Mouse (Mus musculus): ENCODE results near the gene Snca.

The Snca gene

GRCm38 (mm10) chr6:60829282-60829891 lies at the start of gene Snca:
Gene Snca, minus strand, starts transcription at chr6:60829855.
- in situ Hi-C loops (cut with MboI; ENCODE audit: unreplicated experiment in 2 of 2) = no loop called here

DNA sequence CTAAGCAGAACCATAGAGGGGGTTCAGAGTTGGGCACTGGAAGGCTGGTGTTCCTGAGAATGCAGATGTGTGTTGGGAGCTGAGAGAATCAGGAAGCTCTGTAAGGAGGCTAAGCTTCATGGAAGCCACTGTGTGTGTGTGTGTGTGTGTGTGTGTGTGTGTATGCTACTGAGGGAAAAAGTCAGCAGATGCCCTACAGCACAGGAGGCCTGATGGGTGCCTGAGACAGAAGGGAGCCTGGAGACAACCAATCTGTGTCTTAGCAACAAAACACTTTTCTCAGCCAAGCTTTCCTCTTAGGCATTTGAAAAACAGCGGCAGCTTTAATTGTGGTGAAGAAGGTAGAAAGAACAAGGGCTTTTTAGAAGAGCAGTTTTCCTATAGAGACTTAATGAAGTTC lies 40.5 kb upstream of the Snca start:
- in situ Hi-C loops (cut with MboI; ENCODE audit: unreplicated experiment in 2 of 2) = no loop called here

GRCm38 (mm10) chr6:60856599-60856998 lies 26.9 kb upstream of the Snca start:
- in situ Hi-C loops (cut with MboI; ENCODE audit: unreplicated experiment in 2 of 2) = no loop called here

- in situ Hi-C loops (cut with MboI; ENCODE audit: unreplicated experiment in 2 of 2) = no loop called here
Observed at GRCm38 (mm10) chr6:60851690-60852089, 22.0 kb upstream of the Snca start.

DNA sequence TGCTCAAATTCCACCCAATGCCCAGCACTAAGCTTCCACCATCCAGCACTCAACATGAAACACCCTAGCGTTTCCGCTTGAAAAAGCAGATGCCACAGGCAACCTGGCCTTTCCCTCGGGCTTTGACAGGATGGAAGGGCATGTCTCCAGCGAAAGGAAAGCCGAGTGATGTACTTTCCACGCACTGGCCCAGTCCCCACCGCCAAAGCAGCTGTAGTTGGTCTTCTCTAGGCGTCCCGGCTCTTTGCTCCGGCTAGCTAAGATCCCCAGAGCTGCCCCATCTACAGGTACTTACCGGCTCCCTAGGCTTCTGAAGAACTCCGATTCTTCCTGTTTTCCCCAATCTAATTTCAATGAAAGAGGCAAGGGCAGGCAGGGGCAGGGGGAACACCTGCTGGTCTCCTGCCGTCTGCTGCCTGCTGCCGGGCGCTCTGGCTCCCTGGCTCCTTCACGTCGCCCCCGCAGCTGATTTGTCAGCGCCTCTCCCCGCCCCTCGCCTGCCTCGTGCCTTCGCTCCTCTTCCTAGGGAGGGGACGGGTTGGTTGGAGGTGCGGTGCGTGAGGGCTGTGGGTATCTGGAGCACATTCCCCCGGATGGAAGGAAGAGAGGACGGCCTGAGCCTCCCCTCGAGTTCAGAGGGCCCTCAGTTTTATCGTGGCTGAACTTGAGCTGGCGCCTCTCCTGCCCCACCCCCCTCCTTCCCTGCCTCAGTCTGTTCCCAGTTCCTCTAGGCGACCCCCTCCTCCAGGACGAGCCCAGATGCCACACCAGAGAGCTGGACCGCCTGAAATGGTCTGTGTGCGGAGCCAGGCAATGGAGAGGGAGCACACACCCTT lies 1.0 kb downstream of the Snca start:
- in situ Hi-C loops (cut with MboI; ENCODE audit: unreplicated experiment in 2 of 2) = no loop called here

DNA sequence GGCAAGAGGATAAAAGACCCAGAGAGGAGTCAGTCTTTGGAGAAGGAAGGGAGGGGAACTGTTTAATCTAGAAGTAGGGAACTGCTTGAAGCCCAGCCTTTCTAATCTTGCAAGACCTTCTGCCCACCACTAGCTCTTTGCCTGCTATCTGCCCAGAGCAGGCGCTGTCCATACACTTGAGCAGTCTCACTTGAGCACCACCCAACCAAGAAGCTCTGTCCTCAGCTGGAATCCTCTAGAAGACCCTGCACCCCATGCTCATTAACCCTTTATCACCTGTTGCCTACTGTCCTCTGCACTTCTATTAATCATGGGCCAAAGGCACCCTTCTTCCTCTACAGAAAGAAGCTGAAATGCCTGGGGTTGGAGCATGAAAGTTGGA lies 1.6 kb downstream of the Snca start:
- in situ Hi-C loops (cut with MboI; ENCODE audit: unreplicated experiment in 2 of 2) = no loop called here

DNA sequence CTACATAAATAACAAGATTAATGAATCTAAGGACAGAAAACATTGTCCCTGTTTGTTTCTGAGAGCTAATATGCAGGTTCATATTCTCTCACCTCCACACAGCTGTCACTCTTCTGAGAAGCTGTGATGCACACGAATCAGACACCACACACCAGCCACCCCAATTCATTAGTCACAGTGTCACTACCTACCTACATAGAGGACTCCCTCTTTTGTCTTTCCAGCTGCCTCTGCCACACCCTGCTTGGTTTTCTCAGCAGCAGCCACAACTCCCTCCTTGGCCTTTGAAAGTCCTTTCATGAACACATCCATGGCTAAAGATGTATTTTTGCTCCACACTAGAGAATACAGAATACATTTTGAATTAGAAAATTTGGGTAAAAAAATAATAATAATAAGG lies 2.4 kb downstream of the Snca start:
- in situ Hi-C loops (cut with MboI; ENCODE audit: unreplicated experiment in 2 of 2) = no loop called here

GRCm38 (mm10) chr6:60819272-60819671 lies 10.4 kb downstream of the Snca start:
- in situ Hi-C loops (cut with MboI; ENCODE audit: unreplicated experiment in 2 of 2) = no loop called here

- in situ Hi-C loops (cut with MboI; ENCODE audit: unreplicated experiment in 2 of 2) = no loop called here
Observed at GRCm38 (mm10) chr6:60813516-60813915, 16.1 kb downstream of the Snca start.

DNA sequence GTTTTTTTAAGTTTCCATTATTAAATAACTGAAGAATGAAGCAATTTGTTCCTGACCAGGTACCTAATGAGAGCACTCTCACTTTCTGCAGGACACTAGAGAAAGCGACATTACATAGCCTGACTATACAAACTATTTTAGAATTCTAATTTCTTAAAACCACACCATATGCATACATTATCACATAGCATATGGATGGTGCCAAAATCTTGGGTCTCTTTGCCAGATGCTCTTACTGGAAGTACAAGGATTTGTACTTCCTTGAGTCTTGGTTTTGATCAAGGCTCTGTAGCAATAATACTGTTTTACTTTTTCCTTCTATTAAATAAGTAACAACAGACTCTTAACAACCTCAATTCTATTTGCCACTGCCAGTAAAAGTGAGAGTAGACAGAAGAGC lies 31.4 kb downstream of the Snca start:
- in situ Hi-C loops (cut with MboI; ENCODE audit: unreplicated experiment in 2 of 2) = no loop called here

- in situ Hi-C loops (cut with MboI; ENCODE audit: unreplicated experiment in 2 of 2) = no loop called here
Observed at GRCm38 (mm10) chr6:60793659-60794365, 35.8 kb downstream of the Snca start.

GRCm38 (mm10) chr6:60786955-60787354 lies 42.7 kb downstream of the Snca start:
- in situ Hi-C loops (cut with MboI; ENCODE audit: unreplicated experiment in 2 of 2) = no loop called here

DNA sequence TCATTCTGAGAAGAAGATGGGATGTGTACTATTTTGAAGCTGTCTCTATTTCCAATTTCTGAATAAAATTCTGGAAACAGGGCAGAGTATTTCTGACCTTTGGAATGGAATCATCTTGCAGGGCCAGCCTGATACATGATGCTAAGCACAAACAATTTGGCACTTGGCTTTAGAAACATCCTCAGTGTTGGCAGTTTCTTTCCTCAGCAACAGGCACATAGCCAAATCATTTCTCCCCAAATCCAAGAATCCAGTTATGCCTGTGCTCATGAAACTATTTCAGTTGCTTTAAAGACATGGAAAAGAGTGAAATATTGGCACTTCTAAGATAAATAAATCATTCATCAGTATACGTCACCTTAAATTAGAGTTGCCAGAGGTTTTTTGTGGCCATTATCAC lies 57.8 kb downstream of the Snca start:
- in situ Hi-C loops (cut with MboI; ENCODE audit: unreplicated experiment in 2 of 2) = no loop called here

- in situ Hi-C loops (cut with MboI; ENCODE audit: unreplicated experiment in 2 of 2) = no loop called here
Observed at GRCm38 (mm10) chr6:60765696-60766095, 64.0 kb downstream of the Snca start.

DNA sequence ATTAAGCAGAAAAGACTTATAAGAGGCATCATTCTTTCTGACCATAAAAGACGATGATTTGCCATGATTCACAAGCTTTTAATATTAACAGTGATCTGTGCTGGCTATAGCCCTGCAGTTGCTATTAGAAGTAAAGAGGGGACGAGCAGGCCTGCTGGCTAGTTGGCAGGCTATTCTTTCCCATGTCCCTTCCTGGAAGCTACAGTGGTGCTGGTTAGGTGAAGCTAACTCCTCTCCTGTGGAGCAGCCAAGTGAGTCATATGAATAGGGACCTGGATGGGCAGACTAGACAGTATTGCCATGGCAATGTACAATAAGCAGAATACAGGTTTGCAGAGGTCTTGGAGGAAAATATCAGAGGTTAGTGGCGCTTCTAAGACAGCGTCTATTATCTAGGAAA lies 66.8 kb downstream of the Snca start:
- in situ Hi-C loops (cut with MboI; ENCODE audit: unreplicated experiment in 2 of 2) = no loop called here

DNA sequence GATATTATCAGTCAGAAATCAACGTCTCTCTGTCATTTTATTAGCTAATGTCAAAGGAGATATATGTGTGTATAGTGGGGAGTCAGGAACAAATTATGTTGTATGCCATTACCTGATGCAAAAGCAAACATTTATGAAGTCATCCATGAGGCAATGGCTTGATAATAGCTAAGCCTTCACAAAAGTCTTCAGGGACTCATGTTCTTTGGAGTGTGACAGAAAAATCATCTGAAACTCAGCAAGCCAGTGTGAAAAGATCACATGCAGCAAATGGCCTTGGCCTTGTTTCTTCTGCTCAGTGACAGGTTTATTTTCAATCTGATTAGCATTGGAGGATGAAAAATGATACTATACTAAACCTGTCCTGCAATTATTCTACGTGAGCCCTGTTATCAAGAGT lies 67.9 kb downstream of the Snca start:
- in situ Hi-C loops (cut with MboI; ENCODE audit: unreplicated experiment in 2 of 2) = no loop called here

DNA sequence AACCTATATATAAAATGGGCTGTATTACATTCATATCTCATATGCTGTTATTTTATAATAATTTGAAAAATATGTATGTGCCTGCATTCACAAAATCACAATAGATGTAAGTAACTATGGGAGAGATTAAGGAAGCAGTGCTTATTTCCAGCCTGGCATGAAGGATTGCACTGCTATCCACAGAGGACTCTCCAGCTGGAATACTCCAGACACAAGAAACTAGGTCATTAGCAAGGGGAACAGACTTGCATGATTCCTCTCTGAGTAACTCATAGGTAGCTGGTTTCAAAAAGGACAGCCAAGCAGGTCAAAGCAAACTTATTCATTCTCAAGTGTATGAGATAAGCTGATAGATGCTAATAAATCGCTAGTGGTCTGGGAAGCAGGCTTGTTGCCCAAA lies 74.7 kb downstream of the Snca start:
- in situ Hi-C loops (cut with MboI; ENCODE audit: unreplicated experiment in 2 of 2) = no loop called here

DNA sequence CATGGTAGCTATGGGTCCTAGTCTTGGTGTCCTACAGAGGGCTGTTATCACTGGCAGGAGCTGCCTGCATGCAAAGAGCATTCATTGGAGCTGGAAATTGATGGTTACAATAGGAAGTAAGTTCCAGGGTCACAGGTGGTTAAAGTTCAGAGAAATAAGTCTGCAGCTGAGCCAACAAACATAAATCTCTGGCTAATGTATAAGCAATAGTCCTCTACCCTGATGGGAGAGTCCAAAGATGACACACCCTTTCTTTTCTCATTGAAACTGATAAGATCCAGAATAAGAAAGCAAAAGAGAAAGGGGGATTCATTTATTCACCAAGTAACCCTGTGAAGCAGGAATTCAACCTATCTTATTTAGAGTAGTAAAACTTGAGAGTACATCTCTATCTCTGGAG lies 83.7 kb downstream of the Snca start:
- in situ Hi-C loops (cut with MboI; ENCODE audit: unreplicated experiment in 2 of 2) = no loop called here

- in situ Hi-C loops (cut with MboI; ENCODE audit: unreplicated experiment in 2 of 2) = no loop called here
Observed at GRCm38 (mm10) chr6:60741427-60742071, 88.1 kb downstream of the Snca start.

- in situ Hi-C loops (cut with MboI; ENCODE audit: unreplicated experiment in 2 of 2) = no loop called here
Observed at GRCm38 (mm10) chr6:60739776-60740175, 89.9 kb downstream of the Snca start.

DNA sequence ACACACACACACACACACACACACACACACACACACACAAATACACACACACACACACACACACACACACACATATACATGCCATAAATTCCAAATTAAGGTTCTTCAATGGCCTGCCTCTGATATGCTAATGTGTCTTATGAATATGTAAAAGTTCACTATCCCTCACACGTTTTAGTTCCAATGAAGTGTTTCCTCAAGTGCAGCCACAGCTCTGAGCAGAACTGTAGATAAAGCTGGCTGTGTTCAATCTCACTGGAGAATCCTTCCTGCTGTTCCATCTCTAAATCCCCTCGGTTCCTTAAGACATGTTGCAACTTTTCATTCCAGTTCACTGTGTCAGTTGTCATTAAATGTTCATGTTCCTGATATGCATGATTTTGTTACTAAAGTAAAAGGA lies 98.5 kb downstream of the Snca start:
- in situ Hi-C loops (cut with MboI; ENCODE audit: unreplicated experiment in 2 of 2) = no loop called here
